In the genomic region with DNA sequence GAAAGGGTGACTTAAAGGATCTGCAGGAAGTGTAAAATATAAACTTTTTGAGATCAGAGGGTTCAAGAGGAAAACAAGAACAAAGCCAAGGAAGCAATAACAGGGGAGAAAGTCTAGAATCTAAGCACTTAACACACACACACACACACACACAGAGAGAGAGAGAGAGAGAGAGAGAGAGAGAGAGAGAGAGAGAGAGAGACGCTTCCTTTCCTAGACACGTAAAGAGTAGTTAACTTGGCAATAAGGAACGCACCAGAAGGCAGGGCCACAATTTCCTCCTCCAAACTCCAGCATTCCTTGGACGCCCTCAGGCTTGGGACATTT, we compare ENCODE assay signal across 8 mouse cellular contexts. TPM values are rescaled to one million over a fixed set of nuclear protein-coding genes. Genes with fewer than 3 reads are reported as not detected.
DNase-seq lines count a peak whose midpoint lies in the region; ATAC-seq and TF ChIP-seq lines count a peak whose summit lies in the region.

No protein-coding gene starts in this region.

- in situ Hi-C loops in ES-E14 (cut with MboI; ENCODE audit: low sequenced_read_pairs in 2 of 2, unreplicated experiment in 2 of 2), result no loop called here

- 0% methylated on average over 4 of the region's 4 CpGs for WGBS in heart, embryonic 16.5 days
- WGBS in hindbrain, embryonic 12.5 days, result 0% methylated on average over 4 of the region's 4 CpGs
- WGBS in midbrain, embryonic 13.5 days, result 0% methylated on average over 4 of the region's 4 CpGs

- peak overlapping the region; percentile 94 for H3K27ac ChIP-seq in heart, embryonic 16.5 days (ENCODE audit: low read length)
- peak overlapping the region; percentile 59; the same call in 1 of the 2 replicates for H3K27ac ChIP-seq in ES-E14 (ENCODE audit: insufficient read depth, low read depth, low read length, poor library complexity, severe bottlenecking)
- peak overlapping the region; percentile 90 for H3K27ac ChIP-seq in hindbrain, embryonic 12.5 days
- peak overlapping the region; percentile 91 for H3K27ac ChIP-seq in midbrain, embryonic 13.5 days

- H3K9ac ChIP-seq in heart, embryonic 16.5 days (ENCODE audit: low read length), result peak overlapping the region; percentile 87
- H3K9ac ChIP-seq in ES-E14 (ENCODE audit: insufficient read depth, low read depth, low read length, poor library complexity, severe bottlenecking), result peak overlapping the region; percentile 82
- H3K9ac ChIP-seq in hindbrain, embryonic 12.5 days, result peak overlapping the region; percentile 84
- peak overlapping the region; percentile 85 for H3K9ac ChIP-seq in midbrain, embryonic 13.5 days (replicated peaks)

- H3K4me1 ChIP-seq in heart, embryonic 16.5 days (ENCODE audit: control insufficient read depth, insufficient read depth, low read length), result peaks cover 49% of the 10 kb centered on the region
- peaks cover under 1 to 2% of the 10 kb centered on the region in 2 experiments; a peak in 3 of 4 replicates for H3K4me1 ChIP-seq in ES-E14 (ENCODE audit: control insufficient read depth in 2 of 2, insufficient read depth in 2 of 2, low read length in 2 of 2, poor library complexity in 1 of 2)
- H3K4me1 ChIP-seq in hindbrain, embryonic 12.5 days, result peaks cover 23% of the 10 kb centered on the region
- H3K4me1 ChIP-seq in midbrain, embryonic 13.5 days (replicated peaks), result peaks cover 31% of the 10 kb centered on the region

- no peak for ATAC-seq in heart, embryonic 16.5 days (replicated peaks; ENCODE audit: extremely low read depth, insufficient read depth, low FRiP score)
- no peak for ATAC-seq in hindbrain, embryonic 12.5 days (ENCODE audit: low FRiP score)
- ATAC-seq in midbrain, embryonic 13.5 days, result no peak
- ATAC-seq in activated CD4-positive, CD25-positive, alpha-beta regulatory T cell, adult 4 months, result no peak

- no peaks in the 10 kb centered on the region for H3K27me3 ChIP-seq in heart, embryonic 16.5 days (ENCODE audit: control insufficient read depth, insufficient read depth, low read length)
- H3K27me3 ChIP-seq in hindbrain, embryonic 12.5 days, result no peaks in the 10 kb centered on the region
- H3K27me3 ChIP-seq in midbrain, embryonic 13.5 days, result no peaks in the 10 kb centered on the region

- H3K4me3 ChIP-seq in heart, embryonic 16.5 days (ENCODE audit: low read length), result peak overlapping the region; percentile 87
- H3K4me3 ChIP-seq in ES-E14 (ENCODE audit: insufficient read depth in 1 of 2, low read depth in 1 of 2, low read length in 2 of 2, poor library complexity in 1 of 2, severe bottlenecking in 1 of 2), result peak overlapping the region; percentile 81 to 86
- peak overlapping the region; percentile 78 for H3K4me3 ChIP-seq in hindbrain, embryonic 12.5 days
- peak overlapping the region; percentile 88 for H3K4me3 ChIP-seq in midbrain, embryonic 13.5 days (replicated peaks)

- H3K4me2 ChIP-seq in heart, embryonic 16.5 days (ENCODE audit: low read depth, low read length), result peak overlapping the region; percentile 73
- peak overlapping the region; percentile 87 for H3K4me2 ChIP-seq in hindbrain, embryonic 12.5 days (replicated peaks)
- H3K4me2 ChIP-seq in midbrain, embryonic 13.5 days (replicated peaks), result peak overlapping the region; percentile 95

- H3K9me3 ChIP-seq in heart, embryonic 16.5 days (replicated peaks; ENCODE audit: control insufficient read depth, low read length), result no peaks in the 10 kb centered on the region
- H3K9me3 ChIP-seq in ES-E14 (ENCODE audit: control insufficient read depth, insufficient read depth, low read depth, low read length), result no peaks in the 10 kb centered on the region
- H3K9me3 ChIP-seq in hindbrain, embryonic 12.5 days (replicated peaks), result no peaks in the 10 kb centered on the region
- no peaks in the 10 kb centered on the region for H3K9me3 ChIP-seq in midbrain, embryonic 13.5 days

- H3K36me3 ChIP-seq in heart, embryonic 16.5 days (ENCODE audit: control insufficient read depth, insufficient read depth), result no peaks in the 10 kb centered on the region
- H3K36me3 ChIP-seq in ES-E14 (ENCODE audit: control insufficient read depth, insufficient read depth, low read length, poor library complexity, severe bottlenecking), result no peaks in the 10 kb centered on the region
- no peaks in the 10 kb centered on the region for H3K36me3 ChIP-seq in hindbrain, embryonic 12.5 days
- no peaks in the 10 kb centered on the region for H3K36me3 ChIP-seq in midbrain, embryonic 13.5 days

- no peak for DNase-seq in heart, postnatal 4 days
- DNase-seq in ES-E14 (ENCODE audit: low read depth, low spot score), result no peak
- no peak for DNase-seq in adipocyte (ENCODE audit: low spot score)
- no peak for DNase-seq in MN1 (ENCODE audit: low spot score)

TF ChIP-seq in ES-E14, 5 proteins besides CTCF, POLR2A, EP300 and RAD21:
- TF ChIP-seq HCFC1 (IDR thresholded peaks at IDR 0.05; ENCODE audit: borderline replicate concordance, insufficient read depth, low read length) (no peak), ZNF384 (IDR thresholded peaks at IDR 0.05; ENCODE audit: low read depth, low read length) (no peak)
TF ChIP-seq in ES-E14: peak in this region for 0.

RNA-seq across cellular contexts. Expression of a gene that starts 0.8 kb away (rescaled TPM):
- polyA plus RNA-seq in heart, embryonic 16.5 days (2015; fragmentation: Nextera tagmentation; extraction: Ambion mirVana), result 49.7 and 54.9 TPM in 2 replicates
- total RNA-seq in heart, postnatal 4 days (2021), result 10 to 100 TPM; 36.0 to 41.6 TPM
- total RNA-seq in ES-E14 (2012; rRNA removed), result 10.5 and 17.4 TPM in 2 replicates
- 33.1 and 39.9 TPM in 2 replicates for polyA plus RNA-seq in hindbrain, embryonic 12.5 days (2016; fragmentation: Nextera tagmentation; extraction: Ambion mirVana)
- 23.4 and 25.0 TPM in 2 replicates for polyA plus RNA-seq in midbrain, embryonic 13.5 days (2015; fragmentation: Nextera tagmentation; extraction: Ambion mirVana)
- polyA plus RNA-seq in activated CD4-positive, CD25-positive, alpha-beta regulatory T cell, adult 4 months (2017; shearing (Covaris generic)), result 10 to 100 TPM; 39.7 to 49.0 TPM

RNA-seq across cellular contexts. Expression of a gene that starts 11.7 kb away (rescaled TPM):
- polyA plus RNA-seq in heart, embryonic 16.5 days (2015; fragmentation: Nextera tagmentation; extraction: Ambion mirVana), result 0.36 and 0.37 TPM in 2 replicates
- under 1 TPM; 0.33 to 0.34 TPM for total RNA-seq in heart, postnatal 4 days (2021)
- total RNA-seq in ES-E14 (2012; rRNA removed), result not detected in 2 replicates
- polyA plus RNA-seq in hindbrain, embryonic 12.5 days (2016; fragmentation: Nextera tagmentation; extraction: Ambion mirVana), result 0.20 TPM in 1 of 2 replicates, not detected in the other
- polyA plus RNA-seq in midbrain, embryonic 13.5 days (2015; fragmentation: Nextera tagmentation; extraction: Ambion mirVana), result not detected in 2 replicates
- not detected for polyA plus RNA-seq in activated CD4-positive, CD25-positive, alpha-beta regulatory T cell, adult 4 months (2017; shearing (Covaris generic))
